10 mouse cellular contexts compared by ENCODE assay signal in genomic region chr2:62808813-62809212, GRCm38 (mm10).
DNase-seq lines count a peak whose midpoint lies in the region; ATAC-seq and TF ChIP-seq lines count a peak whose summit lies in the region.
"Had no signal": no experiment of that assay in that cellular context is flagged by ENCODE, and none has a peak within 500 bp of the region (broad histone marks: within the 10 kb centered on the region; RNA-seq: fewer than 3 reads in every experiment).

No protein-coding gene starts in this region.

- no peaks in the 10 kb centered on the region for H3K79me2 ChIP-seq in myocyte (ENCODE audit: control insufficient read depth, insufficient read depth)

- no peaks in the 10 kb centered on the region for H3K27me3 ChIP-seq in midbrain, embryonic 11.5 days (ENCODE audit: control insufficient read depth, insufficient read depth, low read length)
- no peaks in the 10 kb centered on the region for H3K27me3 ChIP-seq in midbrain, embryonic 10.5 days (ENCODE audit: low read depth, poor library complexity, severe bottlenecking)
- H3K27me3 ChIP-seq in hindbrain, embryonic 14.5 days (ENCODE audit: control insufficient read depth, insufficient read depth, low read length): no peaks in the 10 kb centered on the region
- no peaks in the 10 kb centered on the region for H3K27me3 ChIP-seq in myocyte (ENCODE audit: control insufficient read depth, insufficient read depth, insufficient read length)

- 0 out of 2 replicates have a peak, but pooled peaks have one; percentile 41 for ATAC-seq in midbrain, embryonic 11.5 days (ENCODE audit: low FRiP score)
- peak; percentile 51; the same call in 1 of the 2 replicates for ATAC-seq in hindbrain, embryonic 14.5 days (ENCODE audit: low FRiP score)

- no peaks in the 10 kb centered on the region for H3K36me3 ChIP-seq in midbrain, embryonic 11.5 days (ENCODE audit: control insufficient read depth, insufficient read depth, low read length)
- H3K36me3 ChIP-seq in midbrain, embryonic 10.5 days: no peaks in the 10 kb centered on the region
- no peaks in the 10 kb centered on the region for H3K36me3 ChIP-seq in hindbrain, embryonic 14.5 days (replicated peaks; ENCODE audit: control insufficient read depth, insufficient read depth)
- no peaks in the 10 kb centered on the region for H3K36me3 ChIP-seq in myocyte (ENCODE audit: control insufficient read depth, insufficient read depth)

- H3K4me1 ChIP-seq in midbrain, embryonic 11.5 days (ENCODE audit: control insufficient read depth, insufficient read depth, low read length): no peaks in the 10 kb centered on the region
- peaks cover 3% of the 10 kb centered on the region; the same call in 1 of the 2 replicates for H3K4me1 ChIP-seq in midbrain, embryonic 10.5 days
- H3K4me1 ChIP-seq in hindbrain, embryonic 14.5 days (replicated peaks; ENCODE audit: control insufficient read depth, insufficient read depth, low read length): no peaks in the 10 kb centered on the region; the same call in 1 of the 2 replicates

- H3K27ac ChIP-seq in midbrain, embryonic 11.5 days (ENCODE audit: low read depth, low read length): no peak overlapping the region
- no peak overlapping the region for H3K27ac ChIP-seq in midbrain, embryonic 10.5 days (replicated peaks)
- peak overlapping the region; percentile 43; the same call in 1 of the 2 replicates for H3K27ac ChIP-seq in hindbrain, embryonic 14.5 days
- no peak overlapping the region for H3K27ac ChIP-seq in layer of hippocampus, adult 2 months

- DNase-seq in cerebellum, postnatal 14 days: peak; percentile 21 to 39
- no peak for DNase-seq in cerebellum, adult 11-12 months
- DNase-seq in midbrain, embryonic 11.5 days (ENCODE audit: low spot score, missing footprints): no peak
- no peak for DNase-seq in midbrain, embryonic 10.5 days (ENCODE audit: low spot score)
- no peak for DNase-seq in hindbrain, embryonic 14.5 days (ENCODE audit: low spot score)
- DNase-seq in layer of hippocampus, adult 2 months (ENCODE audit: low spot score in 2 of 2): no peak
- no peak for DNase-seq in layer of hippocampus, adult 11-12 months (ENCODE audit: low spot score)
- DNase-seq: embryo, embryonic 11 days; thymus, adult 18-20 months had no signal

- H3K9ac ChIP-seq in midbrain, embryonic 11.5 days (ENCODE audit: low read length): no peak overlapping the region
- no peak overlapping the region for H3K9ac ChIP-seq in hindbrain, embryonic 14.5 days

- H3K4me3 ChIP-seq in midbrain, embryonic 11.5 days (ENCODE audit: low read depth, low read length): no peak overlapping the region
- no peak overlapping the region for H3K4me3 ChIP-seq in midbrain, embryonic 10.5 days
- no peak overlapping the region for H3K4me3 ChIP-seq in hindbrain, embryonic 14.5 days (replicated peaks; ENCODE audit: low read length)
- no peak overlapping the region for H3K4me3 ChIP-seq in myocyte
- no peak overlapping the region for H3K4me3 ChIP-seq in layer of hippocampus, adult 2 months

- TF ChIP-seq POLR2A in myocyte (IDR thresholded peaks at IDR 0.05; ENCODE audit: insufficient read length, low read depth): no peak

- TF ChIP-seq CTCF in layer of hippocampus, adult 2 months (conservative IDR thresholded peaks at IDR 0.05): no peak

- no peaks in the 10 kb centered on the region for H3K9me3 ChIP-seq in midbrain, embryonic 11.5 days (ENCODE audit: control insufficient read depth, low read length)
- H3K9me3 ChIP-seq in midbrain, embryonic 10.5 days (replicated peaks): no peaks in the 10 kb centered on the region
- no peaks in the 10 kb centered on the region for H3K9me3 ChIP-seq in hindbrain, embryonic 14.5 days (ENCODE audit: control insufficient read depth, low read length)

- no peak overlapping the region for H3ac ChIP-seq in myocyte (ENCODE audit: control insufficient read depth, insufficient read length)

- H3K4me2 ChIP-seq in midbrain, embryonic 11.5 days: no peak overlapping the region
- H3K4me2 ChIP-seq in hindbrain, embryonic 14.5 days (replicated peaks): no peak overlapping the region
- peak overlapping the region; percentile 52 for H3K4me2 ChIP-seq in myocyte (ENCODE audit: low read depth)

- 65% methylated on average over 4 of the region's 4 CpGs for WGBS in midbrain, embryonic 11.5 days
- WGBS in midbrain, embryonic 10.5 days: 59% methylated on average over 4 of the region's 4 CpGs
- 39% methylated on average over 4 of the region's 4 CpGs for WGBS in hindbrain, embryonic 14.5 days

TF ChIP-seq in myocyte, 11 proteins besides CTCF, POLR2A, EP300 and RAD21:
- TF ChIP-seq TCF12 (IDR thresholded peaks at IDR 0.05; ENCODE audit: insufficient read depth, poor library complexity, severe bottlenecking) (no peak), CEBPB (IDR thresholded peaks at IDR 0.05; ENCODE audit: insufficient read depth, poor library complexity, severe bottlenecking) (no peak), TCF3 (IDR thresholded peaks at IDR 0.05; ENCODE audit: insufficient read length, low read depth) (no peak), MYOG (IDR thresholded peaks at IDR 0.05; ENCODE audit: control insufficient read depth in 1 of 3, insufficient read depth in 1 of 3, insufficient read length in 2 of 3, low read depth in 2 of 3) (no peak), POLR2AphosphoS2 (IDR thresholded peaks at IDR 0.05; ENCODE audit: insufficient read length, low read depth) (no peak), USF1 (IDR thresholded peaks at IDR 0.05; ENCODE audit: low read depth) (no peak), MAX (IDR thresholded peaks at IDR 0.05; ENCODE audit: low read depth) (no peak), MYOD1 (IDR thresholded peaks at IDR 0.05; ENCODE audit: control insufficient read depth in 1 of 3, insufficient read length in 2 of 3, low read depth in 2 of 3) (no peak), E2F4 (IDR thresholded peaks at IDR 0.05; ENCODE audit: insufficient read depth) (no peak), SRF (IDR thresholded peaks at IDR 0.05; ENCODE audit: control insufficient read depth, insufficient read length, low read depth) (no peak), REST (IDR thresholded peaks at IDR 0.05; ENCODE audit: insufficient read depth, insufficient read length) (no peak)

Comparison
In these comparisons a context has a peak if more than half of its experiments do, and no peak if none do; other contexts are left out.
1. DNase-seq: peak in cerebellum, postnatal 14 days (2 of 2); none in cerebellum, adult 11-12 months (single experiment), midbrain, embryonic 11.5 days (single experiment), midbrain, embryonic 10.5 days (single experiment), hindbrain, embryonic 14.5 days (single experiment), layer of hippocampus, adult 2 months (0 of 2) and layer of hippocampus, adult 11-12 months (single experiment).